Mouse (Mus musculus) right cerebral cortex, postnatal 25 days (tissue): Measurements from ENCODE around the gene Nudt14.

Experiments
- DNase-seq: peaks from one replicate; pipeline ENCODE4 v3.0.0; 2022

The Nudt14 gene

DNA sequence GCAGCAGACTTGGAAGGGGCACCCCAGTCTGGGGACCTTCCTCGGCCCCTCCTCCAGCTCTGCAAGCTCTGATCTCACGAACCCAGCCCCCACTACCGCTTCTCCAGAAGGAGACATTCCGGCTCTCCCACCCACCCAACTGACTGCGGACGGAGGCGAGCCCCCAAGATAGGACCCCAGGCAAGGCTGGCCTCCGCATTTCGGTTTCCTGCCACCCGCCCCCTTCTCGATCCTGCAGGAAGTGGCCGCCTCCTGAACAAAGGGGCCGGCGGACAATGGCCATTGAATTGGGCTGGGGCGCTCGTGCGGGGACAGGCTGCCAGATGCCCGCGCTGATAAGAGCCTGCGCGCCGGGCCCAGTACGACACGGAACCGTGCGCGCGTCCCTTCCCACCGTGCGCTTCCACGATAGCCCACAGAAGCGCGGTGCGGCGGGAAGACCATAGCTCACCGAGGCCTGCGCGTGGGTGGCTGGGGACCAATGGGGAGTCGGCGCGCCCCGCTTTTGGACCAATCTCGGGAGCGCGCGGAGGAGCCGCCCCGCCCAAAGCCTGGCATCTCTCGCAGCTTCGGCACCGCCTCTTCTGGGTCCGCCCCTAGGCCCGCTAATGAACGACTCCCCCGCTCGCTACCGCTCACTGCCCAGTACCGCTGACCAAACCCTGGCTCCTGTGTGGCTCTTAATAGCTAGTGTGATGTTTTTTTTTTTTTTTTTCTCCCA, 8.3 kb upstream of the Nudt14 start:
- DNase-seq: peak; percentile 94

DNA sequence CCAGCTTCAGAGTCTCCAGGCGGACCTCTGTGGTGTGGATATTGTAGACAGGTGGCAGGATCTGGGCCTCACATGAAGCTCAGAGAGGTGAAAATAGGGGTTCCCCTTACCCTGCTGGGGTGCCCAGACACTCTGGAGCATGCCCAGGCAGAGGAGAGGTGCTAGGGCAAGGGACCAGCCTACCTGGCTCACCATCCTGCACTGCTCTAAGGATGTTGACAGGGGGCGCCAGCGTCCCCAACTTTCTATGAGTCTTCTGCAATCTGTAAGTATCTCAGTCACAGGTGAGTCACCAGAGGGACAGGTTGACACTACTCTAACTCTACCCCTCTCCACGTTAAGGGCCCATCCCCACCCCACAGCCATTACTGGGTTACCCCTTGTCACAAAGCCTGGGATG, 5.4 kb upstream of the Nudt14 start:
- DNase-seq: no peak

DNA sequence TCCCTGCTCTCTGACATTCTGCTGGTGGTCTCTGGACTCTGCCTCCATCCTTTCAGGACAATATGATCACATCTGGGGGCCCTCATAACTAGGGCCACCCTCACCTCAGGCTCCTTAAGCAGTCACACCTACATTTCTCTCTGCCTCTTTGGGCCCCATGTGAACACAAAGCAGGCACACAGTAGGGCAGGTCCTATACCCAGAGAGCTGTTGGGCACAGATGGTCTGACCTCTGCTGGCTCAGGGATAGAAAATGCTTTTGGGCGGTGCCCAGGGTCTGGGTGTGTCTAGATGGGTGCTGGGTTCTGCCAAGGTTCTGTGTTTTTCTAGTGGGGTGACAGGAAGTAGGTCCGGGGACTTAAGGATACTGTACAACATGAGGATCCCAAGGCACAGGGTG, 1.7 kb upstream of the Nudt14 start:
- DNase-seq: no peak

DNA sequence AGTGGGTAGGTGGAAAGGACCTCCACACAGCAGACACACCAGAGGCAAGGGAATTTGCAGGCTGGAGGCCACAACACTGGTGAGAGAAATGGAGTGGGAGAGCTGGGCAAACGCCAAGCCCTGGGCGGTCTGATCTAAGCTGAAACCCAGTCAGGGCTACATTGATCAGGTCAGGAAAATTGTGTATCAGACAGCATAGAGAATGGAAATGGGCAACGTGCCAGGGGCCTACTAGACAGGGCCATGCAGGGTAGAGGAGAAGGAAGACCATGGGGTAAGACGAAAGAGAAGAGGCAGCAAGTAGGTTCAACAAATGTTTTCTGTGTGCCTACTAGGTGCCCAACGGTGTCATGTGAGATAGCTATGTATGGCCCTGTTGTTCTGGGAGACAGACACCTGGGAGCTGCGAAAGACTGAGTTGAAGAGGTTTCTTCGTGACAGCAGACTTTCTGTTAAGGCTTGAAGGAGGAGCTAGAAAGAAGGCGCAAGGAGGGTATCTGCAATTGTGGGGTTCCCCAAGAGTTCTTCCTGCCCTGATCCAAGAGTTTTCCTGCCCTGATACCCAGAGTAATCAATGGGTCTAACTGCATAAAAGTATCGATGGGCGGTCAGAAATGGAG, 658 bp downstream of the Nudt14 start:
- no peak for DNase-seq

DNA sequence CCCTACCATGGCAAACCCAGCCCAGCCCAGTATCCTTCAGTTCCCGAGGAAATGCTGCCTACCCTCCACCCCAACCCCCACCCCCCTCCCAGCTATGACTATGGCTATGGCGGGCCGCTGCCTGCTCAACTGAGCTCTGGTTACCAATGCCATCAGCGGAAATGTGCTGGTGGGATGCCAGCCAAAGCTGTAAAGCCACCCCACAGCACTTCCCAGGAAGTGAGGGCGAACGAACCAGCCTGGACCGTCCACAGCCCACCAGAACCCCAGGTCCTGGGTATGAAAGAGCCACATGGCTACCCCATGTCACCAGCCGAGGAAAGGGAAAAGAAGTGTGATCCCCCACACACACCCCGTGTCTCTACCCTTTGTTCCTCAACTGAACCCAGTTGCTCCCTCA, 1.2 kb downstream of the Nudt14 start:
- DNase-seq: no peak

DNA sequence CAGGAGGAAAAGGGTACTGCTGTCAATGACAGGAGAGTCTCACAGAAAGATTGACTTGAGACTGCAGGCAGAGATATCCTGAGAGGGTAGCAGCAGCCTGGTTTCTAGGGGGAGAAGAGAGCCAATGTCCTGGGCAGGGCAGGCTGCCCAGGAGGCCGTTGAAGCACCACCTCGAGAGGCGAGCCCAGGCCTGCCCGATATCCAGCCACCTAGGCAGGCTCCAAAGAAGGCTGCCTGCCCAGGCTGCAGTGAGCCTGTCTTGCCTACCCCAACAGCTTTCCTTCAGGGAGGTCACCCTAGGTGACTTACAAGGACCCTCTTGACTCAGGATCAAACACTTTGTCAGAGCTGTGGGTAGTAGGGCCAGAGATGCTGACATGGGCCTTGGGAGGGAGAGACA, 1.7 kb downstream of the Nudt14 start:
- no peak for DNase-seq

DNA sequence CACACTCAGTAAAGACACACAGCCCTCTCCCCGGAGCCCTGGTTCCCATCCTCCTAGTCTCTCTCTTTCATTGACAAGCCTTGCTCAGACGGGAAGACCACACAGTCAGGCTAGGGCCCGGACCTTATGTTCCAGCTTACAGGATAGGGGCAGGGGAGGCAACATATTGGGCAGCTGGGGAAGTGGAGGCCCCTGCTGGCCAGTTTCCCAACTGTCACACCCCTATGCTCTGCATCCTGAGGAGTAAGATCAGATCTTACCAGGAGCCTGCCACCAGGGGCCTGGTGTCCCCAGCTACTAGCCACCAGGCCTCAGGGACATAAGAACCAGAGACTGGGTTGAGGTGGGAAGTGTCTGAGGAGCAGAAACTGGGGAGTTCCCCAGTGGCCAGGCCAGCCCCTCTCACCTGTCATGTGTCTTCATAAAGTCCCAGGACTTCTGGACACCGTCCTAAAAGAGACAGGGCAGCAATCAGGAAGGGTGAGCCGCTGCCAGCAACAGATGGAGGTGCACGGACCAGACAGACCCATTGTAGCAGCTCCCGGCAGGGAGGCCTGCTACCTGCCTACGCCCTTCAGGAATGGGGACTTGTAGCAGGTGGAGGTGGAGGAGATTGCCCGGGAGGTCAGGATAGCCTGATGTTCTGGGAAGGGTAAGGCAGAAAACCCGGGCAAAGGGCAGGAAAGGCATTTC, 2.9 kb downstream of the Nudt14 start:
- DNase-seq: no peak

DNA sequence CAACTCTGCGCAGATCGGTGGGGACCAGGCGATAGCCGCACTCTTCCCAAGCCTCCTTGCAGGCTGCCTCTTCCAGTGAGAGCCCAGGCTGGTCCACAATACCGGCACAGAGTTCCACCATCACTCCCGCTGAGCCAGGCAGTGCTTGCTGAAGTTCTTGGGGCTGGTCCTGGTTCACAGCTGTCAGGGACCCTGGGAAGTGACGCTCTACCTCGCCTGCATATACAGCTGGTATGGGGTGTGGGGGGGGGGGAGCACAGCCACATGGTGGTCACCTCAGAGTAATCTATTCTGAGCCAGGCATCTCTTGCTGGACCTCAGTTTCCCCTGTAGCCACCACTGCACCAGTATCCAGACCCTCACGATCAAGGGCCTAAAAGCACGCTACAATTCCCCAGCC, 3.6 kb downstream of the Nudt14 start:
- DNase-seq: no peak

DNA sequence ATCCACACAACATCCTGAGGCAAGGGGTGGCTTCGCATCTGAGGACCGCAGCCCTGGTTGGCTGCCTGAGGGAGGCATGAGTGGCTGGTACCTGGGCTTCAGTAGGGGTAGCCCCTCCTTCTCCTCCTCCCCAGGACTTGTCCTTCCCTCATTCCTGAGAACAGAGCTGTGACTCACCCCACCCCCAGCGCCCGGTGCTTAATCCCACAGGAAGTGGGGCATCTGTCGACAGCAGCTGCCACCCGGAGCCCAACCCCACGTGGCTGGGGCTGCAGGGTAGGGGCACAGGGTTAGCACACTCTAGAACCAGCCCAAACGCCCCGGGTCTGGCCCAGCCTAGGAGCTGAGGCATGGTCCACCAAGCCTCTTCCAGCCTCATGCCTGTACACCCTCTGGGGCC, 4.0 kb downstream of the Nudt14 start:
- peak; percentile 50 for DNase-seq

DNA sequence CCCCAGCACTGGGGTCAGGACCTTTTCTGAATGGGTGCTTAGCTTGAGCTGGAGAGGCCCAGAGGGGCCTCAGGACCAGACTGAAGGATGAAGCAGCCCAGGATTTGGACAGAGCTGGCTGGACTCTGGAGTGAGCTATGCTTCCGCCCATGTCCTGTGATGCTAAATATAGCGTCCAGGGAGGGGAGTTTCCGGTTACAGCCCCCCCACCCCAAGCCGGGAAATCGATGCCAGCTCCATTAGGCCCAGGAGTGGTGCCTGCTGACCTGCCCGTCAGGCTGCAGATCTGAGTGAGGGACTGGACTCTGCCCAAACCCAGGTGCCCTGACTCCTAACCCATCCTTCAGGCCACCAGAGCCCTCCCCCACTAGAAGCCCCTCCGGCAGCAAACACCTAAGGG, 9.3 kb downstream of the Nudt14 start:
- no peak for DNase-seq

DNA sequence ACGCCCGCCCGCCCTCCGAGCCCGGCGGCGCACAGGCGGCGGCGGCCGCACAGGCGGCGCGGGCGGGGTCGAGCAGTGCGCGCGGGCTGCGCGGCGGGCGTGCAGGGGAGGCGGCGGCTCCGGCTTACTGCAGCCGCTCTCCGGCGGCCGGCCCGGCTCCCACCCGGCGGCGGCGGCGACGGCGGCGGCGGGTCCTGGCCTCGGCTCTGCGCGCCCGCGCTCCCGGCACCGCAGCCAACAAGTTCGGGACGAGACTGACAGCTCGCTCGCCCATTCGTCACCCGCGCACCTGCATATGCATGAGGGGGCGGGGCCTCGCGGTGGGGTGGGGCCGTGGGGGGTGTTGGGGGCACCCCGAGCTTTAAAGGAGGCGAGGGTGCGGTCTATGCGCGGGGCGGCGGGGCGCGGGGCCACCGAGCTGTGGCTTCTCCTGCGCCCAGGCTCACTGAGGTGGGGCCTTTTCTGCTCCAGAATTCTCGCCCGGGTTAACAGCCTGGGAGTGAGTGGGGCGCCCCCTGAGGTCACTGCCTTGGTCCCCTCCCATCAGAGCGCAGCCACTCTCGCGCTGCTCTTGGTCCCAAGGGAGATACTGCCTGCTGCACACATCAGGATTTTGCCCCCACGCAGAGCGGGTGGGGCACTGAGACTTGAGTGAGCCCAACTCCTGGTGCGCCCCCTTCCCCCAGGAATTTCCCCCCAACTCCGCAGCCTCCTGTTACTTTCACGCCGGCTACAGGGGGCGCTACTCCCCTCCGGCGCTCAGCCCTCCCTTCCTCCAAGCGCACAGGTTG, 12.2 kb downstream of the Nudt14 start, which contains the start of gene Jag2:
Gene Jag2, minus strand, starts transcription at position 215 of the 791 bp plus-strand sequence.
- peak; percentile 82 for DNase-seq

DNA sequence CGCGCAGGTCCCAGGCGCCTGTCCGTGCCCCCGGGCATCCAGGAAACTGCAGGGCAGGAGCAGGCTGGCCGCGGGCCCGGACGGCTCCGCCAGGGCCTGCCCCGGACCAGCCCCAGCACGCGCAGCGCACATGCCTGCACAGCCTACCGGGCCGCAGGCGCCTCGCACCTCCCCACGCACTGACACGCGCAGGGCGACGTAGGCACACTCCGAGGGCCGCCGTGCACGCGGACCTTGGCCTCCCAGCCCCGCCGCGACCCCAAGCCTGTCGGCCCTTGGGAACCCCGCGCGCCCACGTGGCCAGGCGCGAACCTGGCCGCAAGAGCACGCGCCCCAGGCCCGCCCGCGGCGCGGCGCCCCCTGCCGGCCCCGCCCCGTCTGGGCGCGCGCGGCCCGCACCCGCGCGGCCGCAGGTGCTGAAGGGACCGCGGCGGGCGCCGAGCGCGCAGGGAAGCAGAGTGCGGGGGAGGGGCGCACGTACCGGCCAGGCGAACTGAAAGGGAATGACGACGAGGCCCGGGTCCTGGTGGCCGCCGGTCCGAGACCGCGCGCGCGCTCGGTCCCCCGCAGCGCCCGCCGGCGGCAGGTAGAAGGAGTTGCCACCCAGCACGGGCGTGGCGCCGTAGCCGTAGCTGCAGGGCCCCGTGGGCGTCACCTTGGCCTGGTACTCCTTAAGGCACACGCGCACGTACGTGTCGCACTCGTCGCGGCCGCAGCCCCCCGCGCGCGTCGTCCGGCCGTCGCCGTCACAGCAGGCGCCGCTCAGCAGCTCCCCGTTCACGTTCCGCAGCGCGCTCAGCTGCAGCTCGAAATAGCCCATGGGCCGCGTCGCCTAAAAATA, 13.3 kb downstream of the Nudt14 start:
- DNase-seq: peak; percentile 78

DNA sequence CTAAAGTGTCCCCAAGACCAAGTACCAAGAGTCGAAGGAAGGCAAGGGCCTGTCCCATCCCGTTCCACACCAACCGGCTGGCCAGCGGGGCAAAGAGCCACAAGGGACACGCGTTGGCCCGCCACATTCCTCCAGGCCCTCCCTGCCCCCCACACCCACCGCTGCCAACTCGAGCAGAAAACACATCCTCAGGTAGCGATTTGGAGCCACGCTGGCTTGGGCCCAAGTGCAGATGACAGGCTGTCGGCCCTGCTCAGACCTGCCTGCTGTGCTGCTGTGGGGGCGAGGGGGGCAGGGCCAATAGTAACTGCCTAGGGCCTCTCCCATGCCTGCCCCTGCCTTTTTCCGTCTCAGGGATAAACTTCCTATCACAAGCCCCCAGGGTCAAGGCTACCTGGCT, 14.7 kb downstream of the Nudt14 start:
- no peak for DNase-seq

DNA sequence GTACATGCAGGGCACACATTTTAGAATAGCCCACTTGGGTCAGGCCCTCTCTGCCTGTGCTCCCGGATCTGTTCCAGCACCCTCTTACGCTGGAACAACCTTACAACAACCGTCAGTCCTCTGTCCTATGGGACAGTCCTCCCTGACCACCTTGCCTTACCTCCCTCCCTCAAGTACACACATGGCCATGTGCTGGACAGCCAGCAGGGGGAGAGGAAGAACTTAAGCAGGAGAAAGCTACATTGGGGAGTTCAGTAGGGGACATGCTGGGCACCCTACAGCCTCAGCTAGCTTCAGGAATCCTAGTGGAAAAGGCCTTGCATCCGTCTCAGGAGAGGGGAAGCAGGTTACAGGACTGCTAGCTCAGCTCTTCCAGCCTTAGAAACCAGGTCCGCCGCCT, 16.0 kb downstream of the Nudt14 start:
- no peak for DNase-seq

DNA sequence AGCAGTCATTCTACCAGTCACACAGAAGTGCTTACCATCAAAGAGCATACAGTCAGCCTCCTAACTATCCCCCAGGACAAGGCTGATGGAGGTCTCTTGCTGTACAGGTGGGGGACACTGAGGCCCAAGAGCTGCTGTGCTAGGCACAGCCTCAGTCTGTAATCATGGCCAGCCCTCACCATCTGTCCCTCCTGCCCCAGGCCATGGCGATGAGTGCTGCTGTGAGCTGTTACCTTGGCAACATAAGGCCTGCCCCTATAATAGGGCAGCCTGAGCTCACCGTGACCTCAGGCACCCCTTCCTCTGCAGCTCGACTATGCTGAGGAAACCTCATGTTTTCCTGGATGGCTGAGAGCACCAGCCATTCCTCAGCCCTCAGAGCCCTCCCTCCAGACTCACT, 19.4 kb downstream of the Nudt14 start:
- no peak for DNase-seq

DNA sequence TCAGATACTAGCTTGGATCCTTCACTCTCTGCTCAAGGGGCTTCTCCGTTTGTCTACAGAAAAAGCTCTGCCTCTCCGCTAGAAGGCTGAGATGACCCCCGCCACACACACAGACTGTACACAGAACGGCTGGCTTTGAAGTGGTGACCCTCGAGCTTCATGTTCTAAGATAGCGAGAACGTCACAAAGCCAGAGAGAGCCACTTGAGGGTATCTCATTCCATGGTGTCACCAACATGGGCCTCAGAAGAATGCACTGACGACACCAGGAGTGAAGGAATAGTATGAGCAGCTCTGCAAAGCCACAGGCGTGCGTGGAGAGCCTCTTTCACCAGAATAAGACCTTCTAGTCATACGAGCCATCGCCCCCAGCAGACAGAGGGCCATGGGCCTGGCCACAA, 20.4 kb downstream of the Nudt14 start:
- no peak for DNase-seq

DNA sequence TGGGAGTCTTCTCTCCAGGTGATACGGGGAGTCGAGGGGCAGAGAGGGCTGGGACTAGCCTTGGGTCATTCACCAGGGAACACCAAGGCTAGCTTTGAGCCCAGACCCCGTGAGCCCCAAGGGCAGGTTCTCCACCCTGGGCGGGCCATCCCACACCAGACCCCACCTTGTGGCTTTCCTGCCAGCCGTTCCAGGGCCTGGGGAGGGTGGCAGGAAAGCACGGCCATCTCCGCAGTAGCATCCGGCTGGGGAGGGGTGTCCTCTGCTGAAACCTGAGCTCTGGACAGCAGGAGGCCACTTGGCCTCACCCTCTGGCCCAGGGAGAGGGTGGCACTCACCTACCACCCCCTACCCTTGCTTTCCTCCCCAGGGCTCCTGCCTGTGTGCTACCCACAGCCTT, 24.0 kb downstream of the Nudt14 start:
- no peak for DNase-seq

DNA sequence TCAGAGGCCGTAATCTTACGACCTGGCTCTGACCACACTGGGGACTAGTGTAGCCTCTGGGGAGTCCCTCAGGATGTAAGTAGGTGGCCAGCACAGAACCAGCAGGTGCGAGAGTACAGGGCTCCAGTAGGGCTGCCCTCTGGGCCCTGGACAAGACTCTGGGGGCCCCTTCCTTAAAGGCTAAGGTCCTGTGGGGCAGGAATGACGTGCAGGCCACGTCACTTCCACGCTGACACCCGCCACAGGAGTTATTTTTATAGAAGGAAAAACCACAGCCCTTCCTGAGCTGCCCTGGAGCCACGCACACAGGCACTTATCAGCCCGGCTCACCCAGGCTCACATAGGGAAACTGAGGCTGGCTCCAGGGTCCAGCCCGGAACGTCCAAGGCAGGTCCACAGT, 24.4 kb downstream of the Nudt14 start:
- no peak for DNase-seq

DNA sequence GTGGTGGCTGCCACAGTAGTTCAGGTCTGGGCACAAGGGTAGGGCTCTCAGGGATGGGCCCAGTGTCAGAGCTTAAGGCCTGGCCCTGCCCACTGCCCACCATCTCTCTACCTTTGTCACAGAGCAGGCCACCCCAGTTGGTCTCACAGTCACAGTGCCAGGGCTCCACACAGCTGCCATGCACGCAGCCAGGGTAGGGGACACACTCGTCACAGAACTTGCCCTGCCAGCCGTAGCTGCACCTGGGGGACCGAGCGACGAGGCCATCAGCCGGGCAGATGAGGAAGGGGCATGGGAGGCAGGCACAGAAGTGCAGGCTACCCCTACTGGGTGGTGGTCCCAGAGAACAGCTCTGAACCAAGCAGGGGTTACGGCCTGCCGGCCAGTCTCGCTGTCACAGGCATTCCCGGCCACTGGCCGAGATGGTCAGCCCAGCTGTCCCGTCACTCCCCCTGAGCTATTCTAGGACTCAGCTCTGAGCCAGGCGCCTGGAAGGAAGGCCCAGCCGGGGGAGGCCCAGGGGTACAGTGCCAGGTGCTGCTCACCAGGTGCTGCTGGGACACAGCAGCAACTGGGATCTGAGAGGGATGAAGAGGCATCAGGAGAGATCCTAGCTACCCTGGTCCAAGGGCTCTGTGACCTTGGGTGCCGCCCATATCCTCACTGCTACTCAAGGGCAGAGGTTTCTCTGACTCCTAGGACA, 25.1 kb downstream of the Nudt14 start:
- DNase-seq: no peak

DNA sequence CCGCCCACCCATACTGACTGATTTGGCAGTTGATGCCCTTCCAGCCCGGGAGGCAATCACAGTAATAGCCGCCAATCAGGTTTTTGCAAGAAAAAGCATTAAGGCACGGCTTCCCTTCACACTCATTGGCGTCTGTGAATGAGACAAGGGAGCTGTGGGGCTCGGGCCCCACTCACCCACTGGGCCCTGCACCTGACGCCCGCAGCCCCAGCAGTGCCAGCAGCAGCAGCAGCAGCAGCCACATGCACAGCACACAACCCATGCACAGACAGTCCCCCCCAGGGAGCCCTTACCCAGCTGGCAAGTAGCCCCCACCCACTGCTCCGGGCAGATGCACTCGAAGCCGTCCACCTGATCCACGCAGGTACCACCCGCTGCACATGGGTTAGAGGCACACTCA, 26.3 kb downstream of the Nudt14 start:
- DNase-seq: no peak

DNA sequence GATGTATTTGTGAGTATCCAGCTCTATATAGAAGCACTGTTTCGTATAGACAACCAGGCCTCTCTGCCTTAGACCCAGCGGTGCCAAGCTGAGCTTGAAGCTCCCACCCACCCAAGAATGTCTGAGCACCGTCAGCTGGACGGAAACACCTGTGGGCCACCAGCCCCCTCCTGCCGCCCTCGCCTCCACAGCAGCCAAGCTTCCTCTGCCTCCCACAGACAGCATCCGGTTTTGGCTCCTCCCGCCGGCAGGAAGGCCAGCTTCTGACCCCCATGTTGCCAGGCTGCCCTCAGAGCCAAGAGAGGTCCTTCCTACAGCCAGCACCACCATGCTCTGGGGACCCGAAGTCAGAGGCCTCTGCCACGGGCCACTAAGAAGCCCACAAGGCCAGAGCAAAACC, 27.4 kb downstream of the Nudt14 start:
- no peak for DNase-seq
